Mouse (Mus musculus) liver, embryonic 14.5 days (tissue): ENCODE results near the gene Coro2a. TPM values are rescaled to one million over a fixed set of nuclear protein-coding genes. Genes with fewer than 3 reads are reported as not detected.
"Not testable (repeated sequence)": the region's sequence is repeated elsewhere in the genome, so short reads cannot be mapped to it uniquely, and the experiment has no call there.

Source experiments
- ATAC-seq: fragments of 200-750 bp; cut with Nextera tagmentation; 2 replicates; pipeline ENCODE4 v1.8.0; 2017; ENCODE audit warnings: moderate number of reproducible peaks, mild to moderate bottlenecking, moderate library complexity; ENCODE audit not compliant: insufficient read depth
- DNase-seq, 3 experiments: peaks; one replicate each; pipeline ENCODE4 v3.0.0-alpha.2; 2012 to 2013; ENCODE audit warnings: low read depth in 3 of 3, low spot score in 3 of 3
- H3K27ac ChIP-seq: fragments of 300-500 bp; sonication (generic); 2 replicates; pipeline ENCODE4 v1.5.1; 2014; ENCODE audit warnings: moderate library complexity, mild to moderate bottlenecking, control low read depth, inconsistent platforms
- H3K27me3 ChIP-seq: fragments of 300-500 bp; sonication (generic); 2 replicates; pipeline ENCODE4 v1.6.1; 2014; ENCODE audit warnings: mild to moderate bottlenecking, low read length, moderate library complexity; ENCODE audit not compliant: control insufficient read depth, insufficient read depth
- H3K36me3 ChIP-seq: fragments of 300-500 bp; sonication (generic); replicated peaks from 2 replicates; pipeline ENCODE4 v1.6.1; 2014; ENCODE audit warnings: low read depth; ENCODE audit not compliant: control insufficient read depth, insufficient read depth
- H3K4me1 ChIP-seq, 2 experiments: fragments of 200-500 bp in 1 of 2; fragments of 300-500 bp in 1 of 2; sonication (generic) in 1 of 2; replicated peaks; 2 replicates each; pipeline ENCODE4 v1.6.1; 2012 to 2014; ENCODE audit warnings: antibody characterized with exemption in 1 of 2, inconsistent platforms in 1 of 2, low read length in 1 of 2; ENCODE audit not compliant: control insufficient read depth in 2 of 2, insufficient read depth in 2 of 2
- H3K4me2 ChIP-seq: fragments of 300-500 bp; sonication (generic); 2 replicates; pipeline ENCODE4 v1.6.1; 2014; ENCODE audit warnings: low read depth, mild to moderate bottlenecking, control low read depth, moderate library complexity
- H3K4me3 ChIP-seq, 2 experiments: fragments of 200-500 bp in 1 of 2; fragments of 300-500 bp in 1 of 2; sonication (generic) in 1 of 2; 2 replicates each; pipeline ENCODE4 v1.5.1; 2012 to 2014; ENCODE audit warnings: low read depth in 2 of 2, low read length in 2 of 2, mild to moderate bottlenecking in 2 of 2, control low read depth in 1 of 2, inconsistent platforms in 1 of 2, moderate library complexity in 1 of 2; ENCODE audit not compliant: insufficient read depth in 1 of 2
- H3K9ac ChIP-seq: fragments of 300-500 bp; sonication (generic); replicated peaks from 2 replicates; pipeline ENCODE4 v1.6.1; 2014; ENCODE audit warnings: mild to moderate bottlenecking, control low read depth, moderate library complexity
- H3K9me3 ChIP-seq: fragments of 300-500 bp; sonication (generic); 2 replicates; pipeline ENCODE4 v1.6.1; 2016; ENCODE audit warnings: low read length, mixed read lengths; ENCODE audit not compliant: control insufficient read depth
- CTCF ChIP-seq: IDR thresholded peaks from 2 replicates; pipeline ENCODE4 v1.5.1; 2016; ENCODE audit warnings: antibody characterized with exemption, low read depth, control low read depth
- EP300 ChIP-seq: IDR thresholded peaks from 2 replicates; pipeline ENCODE4 v1.6.1; 2016; ENCODE audit warnings: antibody characterized with exemption, low read depth
- WGBS: fragments of 180-500 bp; shearing (Covaris S2); extraction: QIAGEN DNeasy Blood & Tissue Kit; methylation state at CpG from one replicate; pipeline ENCODE4 v1.1.7; 2014; ENCODE audit not compliant: insufficient replicate concordance; 5-methylcytosine and 5-hydroxymethylcytosine counted together
- polyA plus RNA-seq, 2 experiments: library from polyadenylated mRNA; depleted of rRNA in 1 of 2; stranded (reverse) in 1 of 2; unstranded in 1 of 2; fragments of >200 nt; fragmentation: Nextera tagmentation in 1 of 2; extraction: Ambion mirVana in 1 of 2; gene quantifications; 2 replicates each; pipeline versions ENCODE4 v1.2.1 to v1.2.3; 2012 to 2014

Coro2a gene
- polyA plus RNA-seq, 2 experiments: 2.6 to 2.7 TPM

DNA sequence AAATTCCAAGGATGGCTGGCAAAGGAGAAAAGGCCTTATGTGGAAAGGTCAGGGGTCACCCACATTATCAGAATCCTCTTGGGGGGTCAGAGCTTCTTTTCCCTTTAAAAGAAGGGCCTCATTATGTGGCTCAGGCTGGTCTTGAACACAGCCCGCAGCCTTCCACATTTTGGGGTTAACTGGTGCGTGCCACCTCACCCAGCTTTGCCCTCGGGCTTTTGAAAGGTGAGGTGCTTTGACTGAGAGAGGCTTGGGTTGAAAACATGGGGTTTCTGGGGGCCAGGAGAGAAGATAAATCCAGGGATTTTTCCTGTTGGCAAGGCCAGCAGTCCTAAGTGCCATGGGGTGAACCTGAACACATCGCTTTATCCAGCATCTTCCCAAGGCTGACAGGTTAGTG lies 15.5 kb downstream of the Coro2a start:
- ATAC-seq (no peak), DNase-seq (no peak)
- Histone ChIP-seq H3K27me3 (no peaks in the 10 kb centered on the region), H3K36me3 (no peaks in the 10 kb centered on the region), H3K27ac (no peak overlapping the region), H3K9ac (no peak overlapping the region), H3K4me2 (no peak overlapping the region), H3K4me1 (peaks cover 0 to 14% of the 10 kb centered on the region in 2 experiments; a peak in 2 of 4 replicates), H3K9me3 (no peaks in the 10 kb centered on the region), H3K4me3 (no peak overlapping the region)
- TF ChIP-seq EP300 (no peak), CTCF (no peak)
- 65% methylated on average over 4 of the region's 4 CpGs for WGBS

DNA sequence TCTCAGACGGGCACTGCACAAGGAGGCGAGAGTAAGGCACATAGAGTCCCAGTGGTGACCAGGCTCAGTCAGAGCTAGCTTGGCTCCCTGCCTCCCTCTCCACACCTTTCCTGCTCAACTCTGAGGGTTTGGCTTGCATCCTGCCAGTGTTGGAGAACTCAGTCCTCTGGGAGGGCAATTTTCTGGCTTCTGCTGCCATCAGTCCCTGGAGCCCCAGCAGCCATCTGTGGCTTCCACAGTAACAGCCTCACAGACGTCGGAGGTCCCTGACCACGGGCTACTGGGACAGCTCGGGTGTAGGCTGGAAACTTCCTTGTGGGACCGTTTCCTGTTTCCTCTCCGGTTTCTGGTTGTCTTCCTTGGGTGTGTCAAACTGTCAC lies 16.2 kb downstream of the Coro2a start:
- H3K27ac ChIP-seq: no peak overlapping the region
- H3K27me3 ChIP-seq: no peaks in the 10 kb centered on the region
- ATAC-seq (no peak), DNase-seq (no peak)
- no peak overlapping the region for H3K9ac ChIP-seq
- no peak for TF ChIP-seq CTCF
- TF ChIP-seq EP300: no peak
- no peak overlapping the region for H3K4me2 ChIP-seq
- WGBS: 33% methylated on average over 8 of the region's 8 CpGs
- H3K4me1 ChIP-seq: peaks cover 0 to 8% of the 10 kb centered on the region in 2 experiments; a peak in 2 of 4 replicates
- H3K9me3 ChIP-seq: no peaks in the 10 kb centered on the region
- H3K4me3 ChIP-seq: no peak overlapping the region
- H3K36me3 ChIP-seq: no peaks in the 10 kb centered on the region

DNA sequence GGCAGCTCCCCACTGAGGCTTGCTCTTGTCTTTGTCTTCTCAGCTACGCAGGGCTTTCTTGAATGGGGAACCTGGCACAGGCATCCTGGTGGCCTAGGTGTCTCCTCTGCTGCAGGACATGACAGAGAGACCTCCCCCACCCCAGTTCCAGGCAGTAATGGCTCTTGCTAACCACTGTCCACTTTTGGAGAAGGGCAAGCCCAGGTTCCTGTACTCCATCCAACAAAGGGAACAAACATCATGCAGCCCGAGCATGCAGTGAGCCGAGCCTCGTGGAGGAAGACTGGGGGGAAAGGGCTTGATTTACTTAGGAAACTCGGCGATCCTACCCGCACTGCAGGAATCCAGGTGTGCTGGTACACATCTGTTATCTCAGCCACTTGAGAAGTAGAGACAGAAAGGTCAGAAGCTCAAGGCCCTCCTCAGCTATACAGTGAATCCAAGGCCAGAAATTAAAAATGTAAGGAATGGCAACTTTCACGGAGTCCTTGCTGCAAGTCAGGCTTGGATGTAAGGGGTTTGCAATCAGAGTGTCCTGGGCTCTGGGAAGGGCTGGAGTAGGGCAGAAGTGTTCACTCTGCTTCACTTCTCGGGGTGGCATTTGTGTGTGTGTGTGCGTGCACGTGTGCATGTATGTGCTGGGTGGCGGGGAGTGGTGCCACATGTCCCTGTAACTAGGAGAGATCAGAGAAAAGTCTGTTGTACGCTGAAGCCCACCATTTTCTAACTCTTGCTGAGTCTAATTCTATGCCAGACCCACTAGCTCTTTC lies 16.8 kb downstream of the Coro2a start:
- Histone ChIP-seq H3K27ac (no peak overlapping the region), H3K4me1 (peaks cover 0 to 5% of the 10 kb centered on the region in 2 experiments; a peak in 2 of 4 replicates), H3K9me3 (no peaks in the 10 kb centered on the region), H3K36me3 (no peaks in the 10 kb centered on the region), H3K4me3 (no peak overlapping the region), H3K9ac (no peak overlapping the region), H3K27me3 (no peaks in the 10 kb centered on the region), H3K4me2 (no peak overlapping the region)
- DNase-seq (no peak), ATAC-seq (no peak)
- WGBS: 51% methylated on average over 13 of the region's 13 CpGs
- no peak for TF ChIP-seq CTCF
- no peak for TF ChIP-seq EP300

DNA sequence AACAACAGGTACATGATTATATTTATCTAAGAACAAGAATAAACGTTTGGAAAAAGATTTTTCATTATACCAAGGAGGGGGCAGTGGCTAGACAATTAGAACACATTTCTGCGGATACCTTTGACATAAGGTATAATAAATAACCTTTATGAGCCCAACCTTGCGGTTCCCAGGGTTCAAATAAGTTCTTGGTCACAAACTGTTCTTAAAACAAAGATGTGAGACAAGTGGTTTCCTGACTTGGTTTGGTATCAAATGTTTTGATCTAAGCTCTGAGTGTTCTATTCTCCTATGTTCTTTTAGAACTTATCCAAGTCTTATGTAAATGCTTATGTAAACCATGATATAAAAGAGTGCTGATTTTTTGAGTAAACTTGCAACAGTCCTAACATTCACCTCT lies 17.5 kb downstream of the Coro2a start:
- not testable (repeated sequence) for H3K4me2 ChIP-seq, H3K9me3 ChIP-seq
- 36% methylated on average over 3 of the region's 3 CpGs for WGBS

DNA sequence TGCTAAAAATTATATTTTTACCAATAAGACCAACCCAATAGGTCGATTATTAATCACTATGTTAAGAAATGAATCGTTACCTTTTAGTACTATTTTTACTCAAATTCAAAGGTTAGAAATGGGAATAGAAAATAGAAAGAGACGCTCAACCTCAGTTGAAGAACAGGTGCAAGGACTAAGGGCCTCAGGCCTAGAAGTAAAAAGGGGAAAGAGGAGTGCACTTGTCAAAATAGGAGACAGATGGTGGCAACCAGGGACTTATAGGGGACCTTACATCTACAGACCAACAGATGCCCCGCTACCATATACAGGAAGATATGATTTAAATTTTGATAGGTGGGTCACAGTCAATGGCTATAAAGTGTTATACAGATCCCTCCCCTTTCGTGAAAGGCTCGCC lies 17.9 kb downstream of the Coro2a start:
- not testable (repeated sequence) for H3K4me2 ChIP-seq, H3K36me3 ChIP-seq, H3K4me3 ChIP-seq, H3K9ac ChIP-seq, ATAC-seq, H3K4me1 ChIP-seq, H3K27ac ChIP-seq, H3K27me3 ChIP-seq, H3K9me3 ChIP-seq, DNase-seq
- WGBS: 31% methylated on average over 2 of the region's 6 CpGs

More for the DNA sequence above, 17.5 kb downstream of the Coro2a start:
- H3K4me1 ChIP-seq, H3K27me3 ChIP-seq, DNase-seq, ATAC-seq, H3K9ac ChIP-seq, H3K4me3 ChIP-seq, H3K27ac ChIP-seq, H3K36me3 ChIP-seq: not testable (repeated sequence)

DNA sequence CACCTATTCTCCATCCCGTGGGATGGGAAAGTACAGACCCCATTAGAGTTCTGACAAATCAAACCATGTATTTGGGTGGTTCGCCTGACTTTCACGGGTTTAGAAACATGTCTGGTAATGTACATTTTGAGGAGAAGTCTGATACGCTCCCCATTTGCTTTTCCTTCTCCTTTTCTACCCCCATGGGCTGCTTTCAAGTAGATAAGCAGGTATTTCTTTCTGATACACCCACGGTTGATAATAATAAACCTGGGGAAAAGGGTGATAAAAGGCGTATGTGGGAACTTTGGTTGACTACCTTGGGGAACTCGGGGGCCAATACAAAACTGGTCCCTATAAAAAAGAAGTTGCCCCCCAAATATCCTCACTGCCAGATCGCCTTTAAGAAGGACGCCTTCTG lies 20.0 kb downstream of the Coro2a start:
- not testable (repeated sequence) for ATAC-seq, H3K27me3 ChIP-seq, H3K4me1 ChIP-seq, H3K4me3 ChIP-seq, H3K9me3 ChIP-seq, H3K4me2 ChIP-seq, H3K36me3 ChIP-seq, H3K27ac ChIP-seq, H3K9ac ChIP-seq, DNase-seq
- 53% methylated on average over 7 of the region's 9 CpGs for WGBS

DNA sequence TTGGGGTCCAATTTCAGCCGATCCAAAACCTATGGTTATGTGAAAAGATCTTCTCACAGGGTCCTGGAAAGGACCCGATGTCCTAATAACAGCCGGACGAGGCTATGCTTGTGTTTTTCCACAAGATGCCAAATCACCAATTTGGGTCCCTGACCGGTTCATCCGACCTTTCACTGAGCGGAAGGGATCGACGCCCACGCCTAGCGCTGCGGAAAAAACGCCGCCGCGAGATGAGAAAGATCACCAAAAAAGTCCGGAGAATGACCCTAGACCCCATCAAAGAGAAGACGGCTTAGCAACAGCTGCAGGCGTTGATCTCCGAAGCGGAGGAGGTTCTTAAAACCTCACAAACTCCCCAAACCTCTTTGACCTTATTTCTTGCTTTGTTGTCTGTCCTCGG lies 20.4 kb downstream of the Coro2a start:
- not testable (repeated sequence) for ATAC-seq, DNase-seq, H3K4me1 ChIP-seq, H3K9ac ChIP-seq, H3K27me3 ChIP-seq, H3K4me3 ChIP-seq, H3K36me3 ChIP-seq, H3K4me2 ChIP-seq, H3K9me3 ChIP-seq, H3K27ac ChIP-seq
- 81% methylated on average over 22 of the region's 22 CpGs for WGBS

DNA sequence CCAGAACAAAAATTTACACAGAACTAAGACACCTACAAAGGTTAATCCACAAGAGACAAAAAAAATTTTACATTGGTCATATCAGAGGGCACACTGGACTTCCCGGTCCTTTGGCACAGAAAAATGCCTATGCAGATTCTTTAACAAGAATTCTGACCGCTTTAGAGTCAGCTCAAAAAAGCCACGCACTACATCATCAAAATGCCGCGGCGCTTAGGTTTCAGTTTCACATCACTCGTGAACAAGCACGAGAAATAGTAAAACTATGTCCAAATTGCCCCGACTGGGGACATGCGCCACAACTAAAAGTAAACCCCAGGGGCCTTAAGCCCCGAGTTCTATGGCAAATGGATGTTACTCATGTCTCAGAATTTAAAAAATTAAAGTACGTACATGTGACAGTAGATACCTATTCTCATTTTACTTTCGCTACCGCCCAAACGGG lies 21.2 kb downstream of the Coro2a start:
- 80% methylated on average over 15 of the region's 15 CpGs for WGBS
- not testable (repeated sequence) for ATAC-seq, DNase-seq, H3K4me3 ChIP-seq, H3K27ac ChIP-seq, H3K9ac ChIP-seq, H3K4me2 ChIP-seq, H3K36me3 ChIP-seq, H3K27me3 ChIP-seq, H3K9me3 ChIP-seq, H3K4me1 ChIP-seq
